Mouse (Mus musculus) cerebellum, adult 2 months (tissue): Measurements from ENCODE around the gene Pspn.

Experiments used
- CTCF ChIP-seq: fragments of 200-500 bp; IDR thresholded peaks from 2 replicates; pipeline ENCODE4 v1.5.1; 2011; ENCODE audit warnings: low read depth, mild to moderate bottlenecking, control low read depth, low read length, moderate library complexity, borderline replicate concordance; ENCODE audit not compliant: insufficient read depth
- POLR2A ChIP-seq: fragments of 200-500 bp; IDR thresholded peaks from 2 replicates; pipeline ENCODE4 v1.6.1; 2011; ENCODE audit warnings: low read length, control low read depth, borderline replicate concordance; ENCODE audit not compliant: insufficient read depth

DNA sequence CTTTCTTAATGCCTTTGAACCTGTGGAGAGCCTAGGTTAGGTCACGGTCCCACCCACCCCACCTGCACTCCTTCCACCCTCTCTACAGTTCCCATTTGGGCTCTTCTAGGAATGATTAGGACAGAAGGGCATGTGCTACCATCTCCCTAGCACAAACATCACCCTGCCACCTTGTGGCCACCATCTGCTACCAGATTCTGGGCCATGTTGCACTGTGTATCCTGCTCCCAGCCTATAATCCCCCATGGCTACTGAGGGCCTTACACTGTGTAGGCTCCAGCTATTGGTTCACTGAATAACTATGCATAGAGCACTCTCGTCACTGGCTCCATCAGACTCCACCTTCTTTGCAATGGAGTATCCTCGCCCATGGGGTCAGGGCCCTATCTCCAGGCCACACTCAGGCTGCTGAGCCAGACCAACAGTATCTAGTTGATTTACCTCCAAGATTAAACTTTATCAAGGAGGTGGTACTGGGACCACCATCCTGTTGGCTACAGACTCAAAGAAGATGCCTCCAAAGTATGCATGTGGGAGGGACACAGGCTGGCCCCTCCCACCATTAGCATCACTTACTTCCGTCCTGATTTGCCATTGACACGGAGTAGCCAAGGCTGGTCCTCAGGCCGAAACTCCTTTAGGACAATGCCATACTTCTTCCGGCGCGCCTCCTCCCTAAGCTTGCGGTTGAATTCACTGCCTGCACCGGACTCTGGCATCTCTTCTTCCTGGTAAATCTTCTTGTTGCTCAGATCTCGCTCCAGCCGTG is 7.5 kb upstream of the Pspn start:
- TF ChIP-seq POLR2A (no peak), CTCF (peak; percentile 11; the same call in 1 of the 2 replicates)
